Mouse (Mus musculus) neural tube, embryonic 13.5 days (tissue): Measurements from ENCODE around the gene Cpped1. TPM values are rescaled to one million over a fixed set of nuclear protein-coding genes. Genes with fewer than 3 reads are reported as not detected.

ENCODE experiments used
- ATAC-seq: fragments of 200-750 bp; cut with Nextera tagmentation; 2 replicates; pipeline ENCODE4 v1.8.0; 2017; ENCODE audit warnings: low read depth, mild to moderate bottlenecking, moderate TSS enrichment, moderate library complexity
- H3K27ac ChIP-seq: fragments of 300-500 bp; sonication (generic); replicated peaks from 2 replicates; pipeline ENCODE4 v1.5.1; 2015; ENCODE audit warnings: moderate library complexity, mild to moderate bottlenecking, inconsistent platforms
- H3K27me3 ChIP-seq: fragments of 300-500 bp; sonication (generic); 2 replicates; pipeline ENCODE4 v1.6.1; 2015; ENCODE audit warnings: mild to moderate bottlenecking, inconsistent platforms
- H3K36me3 ChIP-seq: fragments of 300-500 bp; sonication (generic); 2 replicates; pipeline ENCODE4 v1.6.1; 2015; ENCODE audit warnings: mild to moderate bottlenecking, inconsistent platforms
- H3K4me1 ChIP-seq: fragments of 300-500 bp; sonication (generic); replicated peaks from 2 replicates; pipeline ENCODE4 v1.6.1; 2015; ENCODE audit warnings: inconsistent platforms
- H3K4me2 ChIP-seq: fragments of 300-500 bp; sonication (generic); 2 replicates; pipeline ENCODE4 v1.6.1; 2015; ENCODE audit warnings: inconsistent platforms, mild to moderate bottlenecking, moderate library complexity
- H3K4me3 ChIP-seq: fragments of 300-500 bp; sonication (generic); 2 replicates; pipeline ENCODE4 v1.5.1; 2015; ENCODE audit warnings: mild to moderate bottlenecking, inconsistent platforms
- H3K9ac ChIP-seq: fragments of 300-500 bp; sonication (generic); 2 replicates; pipeline ENCODE4 v1.6.1; 2015; ENCODE audit warnings: moderate library complexity, mild to moderate bottlenecking, inconsistent platforms
- H3K9me3 ChIP-seq: fragments of 300-500 bp; sonication (generic); 2 replicates; pipeline ENCODE4 v1.6.1; 2016; ENCODE audit warnings: inconsistent platforms
- WGBS: fragments of 180-500 bp; shearing (Covaris S2); methylation state at CpG from one replicate; pipeline ENCODE4 v1.1.7; 2015; 5-methylcytosine and 5-hydroxymethylcytosine counted together
- polyA plus RNA-seq: library from polyadenylated mRNA; unstranded; fragments of >200 nt; fragmentation: Nextera tagmentation; extraction: Ambion mirVana; gene quantifications from 2 replicates; pipeline ENCODE4 v1.2.1, GENCODE M21; 2015

Gene Cpped1
- polyA plus RNA-seq, 1 experiment from 2014 or later, result 19.3 TPM

GRCm38 (mm10) chr16:11889741-11890140 is 19.5 kb downstream of the Cpped1 start:
- H3K4me1 ChIP-seq, result no peaks in the 10 kb centered on the region
- H3K4me3 ChIP-seq, result no peak overlapping the region
- H3K27me3 ChIP-seq, result no peaks in the 10 kb centered on the region
- ATAC-seq, result no peak
- no peak overlapping the region for H3K4me2 ChIP-seq
- peaks cover 18% of the 10 kb centered on the region; the same call in 1 of the 2 replicates for H3K36me3 ChIP-seq
- WGBS, result 66% methylated on average over 3 of the region's 3 CpGs
- no peaks in the 10 kb centered on the region for H3K9me3 ChIP-seq
- no peak overlapping the region for H3K27ac ChIP-seq
- no peak overlapping the region for H3K9ac ChIP-seq

- H3K36me3 ChIP-seq, result peaks cover 20% of the 10 kb centered on the region
- no peak overlapping the region for H3K9ac ChIP-seq
- no peaks in the 10 kb centered on the region for H3K4me1 ChIP-seq
- H3K27ac ChIP-seq, result no peak overlapping the region
- H3K9me3 ChIP-seq, result no peaks in the 10 kb centered on the region
- ATAC-seq, result no peak
- H3K27me3 ChIP-seq, result no peaks in the 10 kb centered on the region
- WGBS, result 71% methylated on average over 6 of the region's 6 CpGs
- no peak overlapping the region for H3K4me3 ChIP-seq
- no peak overlapping the region for H3K4me2 ChIP-seq
These were observed 27.4 kb downstream of the Cpped1 start for GRCm38 (mm10) chr16:11881795-11882194.

- ATAC-seq, result no peak; the same call in 1 of the 2 replicates
- 87% methylated on average over 6 of the region's 6 CpGs for WGBS
These were observed 28.8 kb downstream of the Cpped1 start for GRCm38 (mm10) chr16:11880461-11880860.

DNA sequence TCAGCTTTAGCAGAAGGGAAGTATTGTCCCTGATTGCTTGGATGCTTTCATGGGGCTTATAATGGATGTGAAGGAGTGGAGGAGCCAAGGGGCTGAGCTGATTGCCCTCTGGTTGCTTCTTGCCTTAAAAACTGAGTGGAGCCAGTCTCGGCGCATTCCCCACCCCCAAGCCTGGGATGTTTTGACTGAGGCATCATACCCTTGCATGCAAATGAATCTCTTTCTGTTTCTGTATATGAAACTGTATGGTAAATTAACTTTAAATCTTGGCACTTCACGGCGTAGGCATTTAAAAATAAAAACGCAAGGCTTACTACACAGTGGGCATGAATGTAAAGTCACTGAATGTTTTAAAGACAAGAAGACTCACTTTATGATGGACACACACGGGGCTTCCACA is 30.0 kb downstream of the Cpped1 start:
- ATAC-seq, result no peak
- Histone ChIP-seq H3K4me3 (no peak overlapping the region), H3K9me3 (no peaks in the 10 kb centered on the region), H3K36me3 (no peaks in the 10 kb centered on the region), H3K27me3 (no peaks in the 10 kb centered on the region), H3K9ac (no peak overlapping the region), H3K27ac (no peak overlapping the region), H3K4me1 (no peaks in the 10 kb centered on the region), H3K4me2 (no peak overlapping the region)
- WGBS, result 86% methylated on average over 6 of the region's 6 CpGs

More at GRCm38 (mm10) chr16:11880461-11880860, 28.8 kb downstream of the Cpped1 start:
- Histone ChIP-seq H3K9me3 (no peaks in the 10 kb centered on the region), H3K9ac (no peak overlapping the region), H3K4me2 (no peak overlapping the region), H3K27me3 (no peaks in the 10 kb centered on the region), H3K4me3 (no peak overlapping the region), H3K4me1 (no peaks in the 10 kb centered on the region), H3K36me3 (peaks cover 12% of the 10 kb centered on the region), H3K27ac (no peak overlapping the region)

GRCm38 (mm10) chr16:11875227-11875626 is 34.0 kb downstream of the Cpped1 start:
- Histone ChIP-seq H3K9ac (no peak overlapping the region), H3K27ac (no peak overlapping the region), H3K27me3 (no peaks in the 10 kb centered on the region), H3K4me3 (no peak overlapping the region), H3K4me2 (no peak overlapping the region), H3K4me1 (no peaks in the 10 kb centered on the region), H3K36me3 (no peaks in the 10 kb centered on the region), H3K9me3 (no peaks in the 10 kb centered on the region)
- ATAC-seq, result no peak
- WGBS, result 81% methylated on average over 5 of the region's 5 CpGs

DNA sequence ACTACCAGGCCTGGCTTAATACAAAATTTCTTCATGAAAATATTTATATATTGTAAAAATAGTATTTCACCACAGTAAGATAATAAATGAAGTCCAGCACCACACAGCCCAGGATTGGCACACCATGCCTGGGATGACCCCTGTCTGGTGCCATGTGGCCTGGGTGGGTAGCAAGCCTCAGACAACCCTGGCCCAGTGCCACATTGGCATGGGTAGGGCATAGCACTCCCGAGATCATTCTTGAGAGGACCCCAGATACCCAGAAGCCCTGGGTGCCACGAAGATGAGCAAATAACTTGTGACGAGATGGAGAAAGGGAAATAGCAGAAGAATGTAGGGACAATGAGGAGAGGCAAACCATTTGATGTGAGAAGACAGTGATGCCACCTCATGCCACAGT is 36.0 kb downstream of the Cpped1 start:
- H3K36me3 ChIP-seq, result no peaks in the 10 kb centered on the region
- no peaks in the 10 kb centered on the region for H3K4me1 ChIP-seq
- no peak overlapping the region for H3K4me3 ChIP-seq
- no peak for ATAC-seq
- 85% methylated on average over 3 of the region's 3 CpGs for WGBS
- H3K27ac ChIP-seq, result no peak overlapping the region
- no peaks in the 10 kb centered on the region for H3K9me3 ChIP-seq
- no peak overlapping the region for H3K9ac ChIP-seq
- H3K27me3 ChIP-seq, result no peaks in the 10 kb centered on the region
- H3K4me2 ChIP-seq, result no peak overlapping the region

GRCm38 (mm10) chr16:11868486-11868885 is 40.8 kb downstream of the Cpped1 start:
- Histone ChIP-seq H3K9me3 (no peaks in the 10 kb centered on the region), H3K9ac (no peak overlapping the region), H3K27me3 (no peaks in the 10 kb centered on the region), H3K4me1 (no peaks in the 10 kb centered on the region), H3K4me3 (no peak overlapping the region), H3K36me3 (no peaks in the 10 kb centered on the region), H3K27ac (no peak overlapping the region), H3K4me2 (no peak overlapping the region)
- 80% methylated on average over 3 of the region's 3 CpGs for WGBS
- ATAC-seq, result no peak

GRCm38 (mm10) chr16:11852716-11853605 is 56.3 kb downstream of the Cpped1 start:
- no peak overlapping the region for H3K4me3 ChIP-seq
- peaks cover 17% of the 10 kb centered on the region for H3K4me1 ChIP-seq
- ATAC-seq, result no peak; the same call in 1 of the 2 replicates
- H3K9me3 ChIP-seq, result no peaks in the 10 kb centered on the region
- no peaks in the 10 kb centered on the region for H3K27me3 ChIP-seq
- 69% methylated on average over 8 of the region's 8 CpGs for WGBS
- no peaks in the 10 kb centered on the region for H3K36me3 ChIP-seq
- no peak overlapping the region for H3K4me2 ChIP-seq
- H3K27ac ChIP-seq, result peak overlapping the region; percentile 6
- no peak overlapping the region for H3K9ac ChIP-seq

DNA sequence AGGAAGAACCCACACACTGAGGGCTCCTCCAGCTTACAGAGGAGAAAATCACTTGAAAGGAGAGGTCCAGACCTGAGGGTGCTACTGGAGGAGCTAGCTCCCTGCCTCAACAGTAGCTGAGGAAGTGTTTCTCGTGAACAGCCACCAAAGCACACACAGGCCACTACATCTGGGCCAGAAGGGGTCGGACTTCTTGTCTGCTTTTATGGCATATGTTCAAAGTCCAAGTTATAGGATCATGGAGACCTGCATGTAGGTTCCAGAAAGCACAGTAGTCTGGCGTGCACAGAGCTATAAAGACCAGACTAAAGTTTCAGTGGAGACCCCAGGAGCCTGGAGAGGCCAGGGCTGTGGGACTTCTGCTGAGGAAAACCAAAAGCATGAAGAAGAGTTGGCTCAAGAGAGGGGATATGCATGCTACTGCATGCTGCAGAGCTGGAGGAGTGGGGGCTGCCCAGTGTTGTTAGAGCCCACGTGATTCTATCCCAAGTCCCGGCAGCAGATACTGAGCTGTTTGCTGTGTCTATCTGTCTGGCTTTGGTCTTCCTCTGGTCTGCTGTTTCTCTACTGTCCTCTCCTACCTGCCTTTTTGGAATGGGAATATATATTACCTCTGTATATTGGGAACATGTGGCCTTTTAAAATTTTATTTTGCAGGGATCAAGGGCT is 60.1 kb downstream of the Cpped1 start:
- Histone ChIP-seq H3K27ac (no peak overlapping the region), H3K4me1 (peaks cover 16% of the 10 kb centered on the region), H3K36me3 (no peaks in the 10 kb centered on the region), H3K4me2 (no peak overlapping the region), H3K9ac (no peak overlapping the region), H3K4me3 (no peak overlapping the region), H3K9me3 (no peaks in the 10 kb centered on the region), H3K27me3 (no peaks in the 10 kb centered on the region)
- WGBS, result 77% methylated on average over 5 of the region's 5 CpGs
- ATAC-seq, result no peak

DNA sequence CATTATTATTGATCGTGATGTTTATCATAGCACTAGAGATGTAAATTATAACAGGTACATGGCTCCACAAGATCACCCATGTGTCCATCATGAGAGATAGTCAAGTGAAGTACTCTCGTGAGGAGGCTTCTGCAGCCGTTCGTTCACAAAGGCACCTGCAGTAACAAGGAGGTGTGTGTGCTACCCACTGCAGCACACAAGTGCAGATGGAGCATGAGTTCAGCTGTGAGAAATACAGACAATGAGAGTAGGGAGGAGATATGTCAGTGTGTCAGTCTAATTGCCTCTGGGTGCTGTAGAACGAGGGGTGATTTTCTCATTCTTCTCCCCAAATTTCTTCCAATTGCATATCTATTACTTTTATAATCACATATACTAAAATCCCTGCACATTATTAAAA is 63.9 kb downstream of the Cpped1 start:
- H3K4me1 ChIP-seq, result no peaks in the 10 kb centered on the region
- no peak overlapping the region for H3K4me2 ChIP-seq
- no peak overlapping the region for H3K4me3 ChIP-seq
- no peak overlapping the region for H3K27ac ChIP-seq
- ATAC-seq, result no peak
- no peaks in the 10 kb centered on the region for H3K9me3 ChIP-seq
- no peaks in the 10 kb centered on the region for H3K27me3 ChIP-seq
- H3K36me3 ChIP-seq, result no peaks in the 10 kb centered on the region
- no peak overlapping the region for H3K9ac ChIP-seq
- WGBS, result 83% methylated on average over 5 of the region's 5 CpGs

DNA sequence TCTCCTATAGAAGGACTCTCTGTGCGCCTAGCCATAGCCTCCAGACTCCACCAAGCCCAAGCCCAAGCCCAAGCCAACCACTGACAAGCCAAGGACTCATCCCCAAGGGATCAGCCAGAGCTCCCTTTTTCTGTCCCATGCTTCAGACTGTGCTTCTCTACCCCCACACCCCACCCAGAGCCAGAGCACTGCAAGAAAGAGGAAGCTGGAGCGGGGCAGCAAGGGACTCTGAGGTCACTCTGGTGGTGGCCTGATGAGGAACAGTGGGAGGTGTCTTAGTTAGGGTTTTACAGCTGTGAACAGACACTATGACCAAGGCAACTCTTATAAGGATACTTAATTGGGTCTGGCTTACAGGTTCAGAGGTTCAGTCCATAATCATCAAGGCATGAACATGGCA is 65.8 kb downstream of the Cpped1 start:
- WGBS, result 96% methylated on average over 2 of the region's 2 CpGs
- ATAC-seq, result no peak

GRCm38 (mm10) chr16:11833474-11833873 is 75.8 kb downstream of the Cpped1 start:
- Histone ChIP-seq H3K27ac (no peak overlapping the region), H3K36me3 (no peaks in the 10 kb centered on the region), H3K4me2 (no peak overlapping the region), H3K4me1 (no peaks in the 10 kb centered on the region), H3K9me3 (no peaks in the 10 kb centered on the region), H3K27me3 (no peaks in the 10 kb centered on the region), H3K4me3 (no peak overlapping the region), H3K9ac (no peak overlapping the region)
- WGBS, result 75% methylated on average over 1 of the region's 1 CpGs
- no peak for ATAC-seq

More for the DNA sequence above, 65.8 kb downstream of the Cpped1 start:
- H3K4me2 ChIP-seq, result no peak overlapping the region
- H3K4me1 ChIP-seq, result no peaks in the 10 kb centered on the region
- no peak overlapping the region for H3K27ac ChIP-seq
- H3K9me3 ChIP-seq, result no peaks in the 10 kb centered on the region
- no peaks in the 10 kb centered on the region for H3K36me3 ChIP-seq
- no peak overlapping the region for H3K4me3 ChIP-seq
- H3K27me3 ChIP-seq, result no peaks in the 10 kb centered on the region
- H3K9ac ChIP-seq, result no peak overlapping the region
